In the genomic region with DNA sequence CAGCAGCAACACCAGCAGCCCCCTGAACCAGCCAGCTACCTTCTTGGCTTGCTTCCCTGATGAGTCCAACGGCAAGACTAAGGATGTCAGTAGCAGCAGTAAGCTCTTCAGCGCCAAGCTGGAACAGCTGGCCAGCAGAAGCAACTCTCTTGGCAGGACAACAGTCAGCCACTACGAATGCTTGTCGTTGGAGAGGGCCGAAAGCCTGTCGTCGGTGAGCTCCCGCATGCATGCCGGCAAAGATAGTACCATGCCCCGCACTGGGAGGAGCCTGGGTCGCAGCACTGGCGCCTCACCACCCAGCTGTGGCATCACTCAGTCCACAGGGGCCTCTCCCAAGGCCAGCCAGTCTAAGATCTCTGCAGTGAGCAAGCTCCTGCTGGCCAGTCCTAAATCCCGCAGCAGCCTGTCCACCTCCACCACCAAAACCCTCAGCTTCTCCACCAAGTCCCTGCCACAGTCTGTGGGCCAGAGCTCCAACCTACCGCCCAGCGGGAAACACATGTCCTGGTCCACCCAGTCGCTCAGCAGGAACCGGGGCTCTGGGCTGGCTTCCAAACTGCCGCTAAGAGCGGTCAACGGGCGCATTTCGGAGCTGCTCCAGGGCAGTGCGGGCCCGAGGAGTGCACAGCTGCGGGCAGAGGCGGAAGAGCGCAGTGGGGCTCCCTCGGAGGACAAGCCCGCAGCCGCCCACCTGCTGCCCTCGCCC, we compare ENCODE assay signal across 10 mouse cellular contexts.
DNase-seq lines count a peak whose midpoint lies in the region; ATAC-seq and TF ChIP-seq lines count a peak whose summit lies in the region.
"Had no signal": no experiment of that assay in that cellular context is flagged by ENCODE, and none has a peak within 500 bp of the region (broad histone marks: within the 10 kb centered on the region; RNA-seq: fewer than 3 reads in every experiment).

No protein-coding gene starts in this region.

- TF ChIP-seq EP300 in heart, postnatal 0 days (IDR thresholded peaks at IDR 0.05; ENCODE audit: low read depth): no peak

- TF ChIP-seq POLR2A in limb, embryonic 14.5 days (IDR thresholded peaks at IDR 0.05; ENCODE audit: borderline replicate concordance, extremely low read depth, insufficient read depth, insufficient read length): no peak

- H3K4me3 ChIP-seq in heart, postnatal 0 days (ENCODE audit: low read depth, low read length): 0 out of 2 replicates have a peak overlapping the region, but pooled peaks have one; percentile 8
- 0 out of 2 replicates have a peak overlapping the region, but pooled peaks have one; percentile 8 for H3K4me3 ChIP-seq in forebrain, embryonic 12.5 days (replicated peaks)
- no peak overlapping the region for H3K4me3 ChIP-seq in limb, embryonic 14.5 days (replicated peaks; ENCODE audit: low read length)
- H3K4me3 ChIP-seq: limb, embryonic 12.5 days; neural tube, embryonic 13.5 days had no signal

- H3K36me3 ChIP-seq in heart, postnatal 0 days (replicated peaks; ENCODE audit: control insufficient read depth, insufficient read depth, low read length): peaks cover 20% of the 10 kb centered on the region
- no peaks in the 10 kb centered on the region for H3K36me3 ChIP-seq in forebrain, embryonic 12.5 days (replicated peaks)
- peaks cover 51% of the 10 kb centered on the region for H3K36me3 ChIP-seq in limb, embryonic 14.5 days (ENCODE audit: control insufficient read depth, insufficient read depth, low read length)

- no peak for TF ChIP-seq CTCF in heart, postnatal 0 days (IDR thresholded peaks at IDR 0.05; ENCODE audit: low read depth)

- WGBS in heart, postnatal 0 days: 43% methylated on average over 31 of the region's 31 CpGs
- 51% methylated on average over 31 of the region's 31 CpGs for whole genome bisulfite sequencing in forebrain, embryonic 12.5 days
- WGBS in limb, embryonic 14.5 days: 70% methylated on average over 31 of the region's 31 CpGs

- peak overlapping the region; percentile 32 for H3K4me2 ChIP-seq in heart, postnatal 0 days (ENCODE audit: low read depth, low read length)
- peak overlapping the region; percentile 29 for H3K4me2 ChIP-seq in forebrain, embryonic 12.5 days
- no peak overlapping the region for H3K4me2 ChIP-seq in limb, embryonic 14.5 days (replicated peaks; ENCODE audit: low read depth, low read length, severe bottlenecking)
- H3K4me2 ChIP-seq: limb, embryonic 12.5 days; neural tube, embryonic 13.5 days had no signal

- no peak overlapping the region for H3K9ac ChIP-seq in heart, postnatal 0 days (replicated peaks; ENCODE audit: low read depth, low read length)
- H3K9ac ChIP-seq in forebrain, embryonic 12.5 days: no peak overlapping the region
- H3K9ac ChIP-seq in limb, embryonic 14.5 days (ENCODE audit: low read depth, low read length, severe bottlenecking): no peak overlapping the region
- H3K9ac ChIP-seq: limb, embryonic 12.5 days; neural tube, embryonic 13.5 days had no signal

- no peaks in the 10 kb centered on the region for H3K27me3 ChIP-seq in heart, postnatal 0 days (ENCODE audit: control insufficient read depth, insufficient read depth, low read length)
- H3K27me3 ChIP-seq in forebrain, embryonic 12.5 days: peaks cover 32% of the 10 kb centered on the region
- H3K27me3 ChIP-seq in limb, embryonic 14.5 days (ENCODE audit: control insufficient read depth, insufficient read depth, low read length): no peaks in the 10 kb centered on the region

- no peaks in the 10 kb centered on the region for H3K9me3 ChIP-seq in heart, postnatal 0 days (replicated peaks; ENCODE audit: control insufficient read depth, low read length)
- H3K9me3 ChIP-seq in forebrain, embryonic 12.5 days: no peaks in the 10 kb centered on the region
- no peaks in the 10 kb centered on the region for H3K9me3 ChIP-seq in limb, embryonic 14.5 days (ENCODE audit: control insufficient read depth, low read length)
- H3K9me3 ChIP-seq: limb, embryonic 12.5 days; neural tube, embryonic 13.5 days had no signal

- H3K4me1 ChIP-seq in heart, postnatal 0 days (ENCODE audit: control insufficient read depth, insufficient read depth): no peaks in the 10 kb centered on the region; the same call in 1 of the 2 replicates
- H3K4me1 ChIP-seq in forebrain, embryonic 12.5 days: peaks cover 26% of the 10 kb centered on the region
- H3K4me1 ChIP-seq in limb, embryonic 14.5 days (ENCODE audit: control insufficient read depth, insufficient read depth, low read length): no peaks in the 10 kb centered on the region

- no peak overlapping the region for H3K27ac ChIP-seq in heart, postnatal 0 days (ENCODE audit: low read depth)
- H3K27ac ChIP-seq in forebrain, embryonic 12.5 days: no peak overlapping the region
- no peak overlapping the region for H3K27ac ChIP-seq in limb, embryonic 14.5 days (replicated peaks; ENCODE audit: low read depth, low read length)
- H3K27ac ChIP-seq: limb, embryonic 12.5 days; neural tube, embryonic 13.5 days had no signal

- DNase-seq in heart, postnatal 0 days (ENCODE audit: low spot score): peak; percentile 17
- DNase-seq in heart, adult 8-10 months (ENCODE audit: low spot score): no peak
- peak; percentile 42 for DNase-seq in adrenal gland, adult 8-10 months
- no peak for DNase-seq in limb, embryonic 14.5 days (ENCODE audit: low spot score)
- DNase-seq in urinary bladder, postnatal 25 days (ENCODE audit: low spot score): no peak
- DNase-seq in spleen, postnatal 4 days (ENCODE audit: low spot score in 2 of 2): no peak
- no peak for DNase-seq in frontal cortex, adult 2 months (ENCODE audit: extremely low spot score in 1 of 2, low spot score in 1 of 2)

- ATAC-seq in heart, postnatal 0 days (ENCODE audit: insufficient read depth, low read depth): peak; percentile 59
- ATAC-seq in forebrain, embryonic 12.5 days (ENCODE audit: low FRiP score): no peak
- ATAC-seq in limb, embryonic 14.5 days (ENCODE audit: low FRiP score, low read depth): 0 out of 2 replicates have a peak, but pooled peaks have one; percentile 17

Comparison
In these comparisons a context has a peak if more than half of its experiments do, and no peak if none do; other contexts are left out.
1. DNase-seq: peak in heart, postnatal 0 days (single experiment) and adrenal gland, adult 8-10 months (single experiment); none in heart, adult 8-10 months (single experiment), limb, embryonic 14.5 days (single experiment), urinary bladder, postnatal 25 days (single experiment), spleen, postnatal 4 days (0 of 2) and frontal cortex, adult 2 months (0 of 2).